Mouse (Mus musculus): ENCODE data around the gene Plekhm3.

Gene Plekhm3

GRCm38 (mm10) chr1:64827434-64827833, 129.2 kb downstream of the Plekhm3 start:
- DNase-seq (ENCODE audit: low read depth, low spot score), result no peak

GRCm38 (mm10) chr1:64826348-64827103, 130.1 kb downstream of the Plekhm3 start:
- DNase-seq (ENCODE audit: low read depth, low spot score), result no peak

- DNase-seq (ENCODE audit: low read depth, low spot score), result no peak
Observed at GRCm38 (mm10) chr1:64823564-64823963, 133.1 kb downstream of the Plekhm3 start.

- DNase-seq (ENCODE audit: low read depth, low spot score), result no peak
Observed at GRCm38 (mm10) chr1:64817709-64818108, 138.9 kb downstream of the Plekhm3 start.

GRCm38 (mm10) chr1:64813182-64813581, 143.4 kb downstream of the Plekhm3 start:
- DNase-seq (ENCODE audit: low read depth, low spot score), result no peak

GRCm38 (mm10) chr1:64811956-64812355, 144.7 kb downstream of the Plekhm3 start:
- DNase-seq (ENCODE audit: low read depth, low spot score), result no peak

GRCm38 (mm10) chr1:64809085-64809484, 147.5 kb downstream of the Plekhm3 start:
- no peak for DNase-seq (ENCODE audit: low read depth, low spot score)

- DNase-seq (ENCODE audit: low read depth, low spot score), result no peak
Observed at GRCm38 (mm10) chr1:64807766-64808165, 148.9 kb downstream of the Plekhm3 start.

- no peak for DNase-seq (ENCODE audit: low read depth, low spot score)
Observed at GRCm38 (mm10) chr1:64805217-64805616, 151.4 kb downstream of the Plekhm3 start.

- DNase-seq (ENCODE audit: low read depth, low spot score), result no peak
Observed at GRCm38 (mm10) chr1:64802631-64803030, 154.0 kb downstream of the Plekhm3 start.

GRCm38 (mm10) chr1:64797621-64798020, 159.0 kb downstream of the Plekhm3 start:
- no peak for DNase-seq (ENCODE audit: low read depth, low spot score)

- peak; percentile 40 for DNase-seq (ENCODE audit: low read depth, low spot score)
Observed at GRCm38 (mm10) chr1:64796867-64797582, 159.6 kb downstream of the Plekhm3 start.

GRCm38 (mm10) chr1:64795284-64796040, 161.2 kb downstream of the Plekhm3 start:
- no peak for DNase-seq (ENCODE audit: low read depth, low spot score)

GRCm38 (mm10) chr1:64794096-64794495, 162.5 kb downstream of the Plekhm3 start:
- no peak for DNase-seq (ENCODE audit: low read depth, low spot score)

GRCm38 (mm10) chr1:64793234-64793530, 163.4 kb downstream of the Plekhm3 start:
- no peak for DNase-seq (ENCODE audit: low read depth, low spot score)

- DNase-seq (ENCODE audit: low read depth, low spot score), result no peak
Observed at GRCm38 (mm10) chr1:64792521-64793233, 163.9 kb downstream of the Plekhm3 start.

GRCm38 (mm10) chr1:64791826-64792225, 164.8 kb downstream of the Plekhm3 start:
- no peak for DNase-seq (ENCODE audit: low read depth, low spot score)

GRCm38 (mm10) chr1:64790806-64791790, 165.5 kb downstream of the Plekhm3 start:
- DNase-seq (ENCODE audit: low read depth, low spot score), result no peak

GRCm38 (mm10) chr1:64787701-64788515, 168.7 kb downstream of the Plekhm3 start:
- DNase-seq (ENCODE audit: low read depth, low spot score), result no peak

GRCm38 (mm10) chr1:64779863-64780262, 176.8 kb downstream of the Plekhm3 start:
- DNase-seq (ENCODE audit: low read depth, low spot score), result no peak
